Mouse (Mus musculus) stomach, postnatal 0 days (tissue): ENCODE results near the gene Prr3.
A peak's percentile ranks its signal among the peaks of the same experiment; 100 is the strongest.

Experiments
- CTCF ChIP-seq: IDR thresholded peaks from 2 replicates; pipeline ENCODE4 v1.5.1; 2016; ENCODE audit warnings: antibody characterized with exemption, low read depth, mild to moderate bottlenecking, moderate library complexity
- EP300 ChIP-seq: optimal IDR thresholded peaks from 2 replicates; pipeline ENCODE3; 2016; ENCODE audit warnings: antibody characterized with exemption

DNA sequence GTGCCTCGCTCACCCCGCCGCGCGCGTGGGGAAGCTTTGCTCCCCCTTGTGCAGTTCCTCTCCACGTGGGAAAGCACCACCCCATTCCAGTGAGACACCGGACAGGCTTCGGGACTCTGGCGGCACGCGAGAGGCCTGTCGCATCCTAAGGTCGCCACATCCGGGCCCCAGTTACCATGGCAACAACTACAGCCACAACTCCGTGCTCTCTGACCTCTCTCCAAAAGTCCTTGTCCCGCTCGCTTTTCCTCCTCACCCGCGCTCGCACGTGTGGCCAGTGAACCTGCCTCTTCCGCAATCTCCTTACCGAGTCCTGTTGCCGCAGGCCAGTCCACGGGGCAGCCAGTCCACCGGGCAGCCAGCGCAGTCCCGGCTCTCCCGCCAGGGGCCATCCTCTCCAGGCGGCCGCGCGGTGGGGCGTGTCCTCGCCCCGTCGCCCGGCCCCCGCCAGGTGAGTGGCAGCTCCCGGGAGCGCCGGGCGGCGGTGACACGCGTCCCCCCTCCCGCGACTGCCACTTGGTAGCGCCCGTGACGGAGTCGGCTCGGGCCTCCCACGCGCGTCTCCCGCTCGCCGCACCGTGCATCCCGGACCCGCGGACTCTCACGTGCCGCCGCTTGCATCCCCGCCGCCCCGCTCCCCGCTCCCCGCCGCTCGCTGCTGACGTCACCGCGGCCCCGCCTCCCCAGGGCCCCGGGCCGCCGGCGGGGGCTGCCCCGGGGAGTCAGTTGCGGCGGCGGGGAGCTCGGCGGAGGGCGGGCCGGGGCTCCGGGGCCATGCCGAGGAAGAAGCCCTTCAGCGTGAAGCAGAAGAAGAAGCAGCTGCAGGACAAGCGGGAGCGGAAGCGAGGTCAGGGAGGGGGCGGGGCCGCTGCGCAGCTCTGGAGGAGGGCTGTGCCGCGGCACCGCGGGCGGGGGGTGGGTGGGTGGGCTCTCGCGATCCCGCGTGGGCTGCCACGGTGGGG is at the start of gene Prr3, which contains the start of gene Gnl1:
- peak; percentile 40 for TF ChIP-seq CTCF
- peak; percentile 17 for TF ChIP-seq EP300
